In genomic region chr2:164437710-164438109, GRCm38 (mm10) we compare ENCODE assay signal across 14 mouse cellular contexts. TPM values are rescaled to one million over a fixed set of nuclear protein-coding genes. Genes with fewer than 3 reads are reported as not detected.
DNase-seq lines count a peak whose midpoint lies in the region; ATAC-seq and TF ChIP-seq lines count a peak whose summit lies in the region.
"Had no signal": no experiment of that assay in that cellular context is flagged by ENCODE, and none has a peak within 500 bp of the region (broad histone marks: within the 10 kb centered on the region; RNA-seq: fewer than 3 reads in every experiment).

No protein-coding gene starts in this region.

- H3K4me2 ChIP-seq in kidney, embryonic 16.5 days (replicated peaks; ENCODE audit: low read depth, low read length) = peak overlapping the region; percentile 45
- H3K4me2 ChIP-seq in liver, postnatal 0 days (ENCODE audit: low read depth, low read length) = peak overlapping the region; percentile 63

- TF ChIP-seq CTCF in gastrocnemius, adult 2 months (IDR thresholded peaks at IDR 0.05) = no peak
- no peak for TF ChIP-seq CTCF in embryonic fibroblast, embryonic 13.5 days (IDR thresholded peaks at IDR 0.05; ENCODE audit: borderline replicate concordance, insufficient read depth, low read length)
- no peak for TF ChIP-seq CTCF in liver, postnatal 0 days (IDR thresholded peaks at IDR 0.05; ENCODE audit: low read depth)

- peak overlapping the region; percentile 55 for H3K4me3 ChIP-seq in gastrocnemius, adult 2 months
- no peak overlapping the region for H3K4me3 ChIP-seq in embryonic fibroblast, embryonic 13.5 days (ENCODE audit: insufficient read depth, low read length)
- 0 out of 2 replicates have a peak overlapping the region, but pooled peaks have one; percentile 16 for H3K4me3 ChIP-seq in kidney, embryonic 16.5 days (ENCODE audit: low read length)
- peak overlapping the region; percentile 36 for H3K4me3 ChIP-seq in liver, postnatal 0 days (ENCODE audit: low read depth, low read length)

- ATAC-seq in kidney, embryonic 16.5 days (ENCODE audit: low FRiP score, low TSS enrichment) = peak; percentile 22; the same call in 1 of the 2 replicates
- ATAC-seq in liver, postnatal 0 days = no peak
- ATAC-seq: forebrain, embryonic 14.5 days had no signal

- no peak for TF ChIP-seq POLR2A in embryonic fibroblast, embryonic 13.5 days (IDR thresholded peaks at IDR 0.05; ENCODE audit: low read depth, low read length)

- no peak overlapping the region for H3K9ac ChIP-seq in kidney, embryonic 16.5 days (replicated peaks; ENCODE audit: low read length)
- H3K9ac ChIP-seq in liver, postnatal 0 days (replicated peaks) = no peak overlapping the region

- TF ChIP-seq EP300 in liver, postnatal 0 days (IDR thresholded peaks at IDR 0.05; ENCODE audit: low read depth) = no peak

- peaks cover 23% of the 10 kb centered on the region for H3K4me1 ChIP-seq in embryonic fibroblast, embryonic 13.5 days (ENCODE audit: control insufficient read depth, insufficient read depth, low read length)
- peaks cover 88% of the 10 kb centered on the region for H3K4me1 ChIP-seq in kidney, embryonic 16.5 days (ENCODE audit: insufficient read depth, low read length)
- peaks cover 25% of the 10 kb centered on the region for H3K4me1 ChIP-seq in liver, postnatal 0 days (ENCODE audit: insufficient read depth)

- intact Hi-C loops in gastrocnemius, adult 2 months (cut with DNase I) = no loop called here

- DNase-seq in gastrocnemius, adult 2 months = no peak
- no peak for DNase-seq in gastrocnemius, postnatal 10 days
- DNase-seq in liver, postnatal 0 days = no peak
- DNase-seq in urinary bladder, adult 2 months (ENCODE audit: low spot score) = no peak
- no peak for DNase-seq in c-Kit-positive CD71-positive TER-119-positive erythroid progenitor cells, embryonic 14.5 days (ENCODE audit: low spot score)
- DNase-seq in spleen, postnatal 4 days (ENCODE audit: low spot score in 2 of 2) = no peak
- DNase-seq: cerebellum, adult 8-10 months; heart, postnatal 10 days; thymus, adult 2 months had no signal

- H3K27ac ChIP-seq in gastrocnemius, adult 2 months = peak overlapping the region; percentile 97
- peak overlapping the region; percentile 78 for H3K27ac ChIP-seq in embryonic fibroblast, embryonic 13.5 days (ENCODE audit: insufficient read depth, low read length)
- peak overlapping the region; percentile 95 for H3K27ac ChIP-seq in kidney, embryonic 16.5 days (ENCODE audit: low read length)
- H3K27ac ChIP-seq in liver, postnatal 0 days (ENCODE audit: low read depth) = peak overlapping the region; percentile 50

- H3K27me3 ChIP-seq in kidney, embryonic 16.5 days (ENCODE audit: insufficient read depth, low read length) = no peaks in the 10 kb centered on the region
- H3K27me3 ChIP-seq in liver, postnatal 0 days (ENCODE audit: insufficient read depth, low read length) = 0 out of 2 replicates have a peak, but pooled peaks cover 6% of the 10 kb centered on the region

- H3K36me3 ChIP-seq in kidney, embryonic 16.5 days (ENCODE audit: insufficient read depth, low read length) = no peaks in the 10 kb centered on the region
- peaks cover 2% of the 10 kb centered on the region for H3K36me3 ChIP-seq in liver, postnatal 0 days (replicated peaks; ENCODE audit: insufficient read depth, low read length)

- WGBS in kidney, embryonic 16.5 days = 19% methylated on average over 6 of the region's 6 CpGs
- 43% methylated on average over 6 of the region's 6 CpGs for WGBS in liver, postnatal 0 days (ENCODE audit: insufficient replicate concordance)

- no peaks in the 10 kb centered on the region for H3K9me3 ChIP-seq in kidney, embryonic 16.5 days (ENCODE audit: low read length)
- no peaks in the 10 kb centered on the region for H3K9me3 ChIP-seq in liver, postnatal 0 days (ENCODE audit: low read length)

RNA-seq across cellular contexts. Expression of gene Sdc4, which starts 6.0 kb away (rescaled TPM):
- total RNA-seq in gastrocnemius, adult 2 months (2021) = 10 to 100 TPM; 39.8 to 95.4 TPM
- 10 to 100 TPM; 52.5 TPM for total RNA-seq in gastrocnemius, postnatal 10 days (2021)
- polyA plus RNA-seq in embryonic fibroblast, embryonic 13.5 days (2011; ENCODE audit: insufficient read length, low read depth, missing spikeins) = 242 and 248 TPM in 2 replicates
- 204 and 209 TPM in 2 replicates for polyA plus RNA-seq in kidney, embryonic 16.5 days (2015; fragmentation: Nextera tagmentation; extraction: Ambion mirVana)
- polyA plus RNA-seq in liver, postnatal 0 days (2015; fragmentation: Nextera tagmentation; extraction: Ambion mirVana) = 194 and 208 TPM in 2 replicates
- 150 and 162 TPM in 2 replicates for polyA plus RNA-seq in urinary bladder, adult 2 months (2012; rRNA removed)

RNA-seq across cellular contexts. Expression of gene Sys1, which starts 19.1 kb away (rescaled TPM):
- total RNA-seq in gastrocnemius, adult 2 months (2021) = 10 to 100 TPM; 21.7 to 24.7 TPM
- total RNA-seq in gastrocnemius, postnatal 10 days (2021) = 10 to 100 TPM; 16.8 to 18.4 TPM
- 23.1 and 23.6 TPM in 2 replicates for polyA plus RNA-seq in embryonic fibroblast, embryonic 13.5 days (2011; ENCODE audit: insufficient read length, low read depth, missing spikeins)
- 65.9 and 67.0 TPM in 2 replicates for polyA plus RNA-seq in kidney, embryonic 16.5 days (2015; fragmentation: Nextera tagmentation; extraction: Ambion mirVana)
- polyA plus RNA-seq in liver, postnatal 0 days (2015; fragmentation: Nextera tagmentation; extraction: Ambion mirVana) = 43.5 and 46.2 TPM in 2 replicates
- polyA plus RNA-seq in urinary bladder, adult 2 months (2012; rRNA removed) = 38.9 and 45.9 TPM in 2 replicates

RNA-seq across cellular contexts. Expression of gene Gm20458, which starts 23.1 kb away (rescaled TPM):
- 1 to 10 TPM; 7.6 to 9.4 TPM for total RNA-seq in gastrocnemius, adult 2 months (2021)
- total RNA-seq in gastrocnemius, postnatal 10 days (2021) = 1 to 10 TPM in 1 of 2 experiments, not detected in 1; 3.3 TPM
- polyA plus RNA-seq in embryonic fibroblast, embryonic 13.5 days (2011; ENCODE audit: insufficient read length, low read depth, missing spikeins) = 4.1 and 5.8 TPM in 2 replicates
- 8.1 and 14.0 TPM in 2 replicates for polyA plus RNA-seq in kidney, embryonic 16.5 days (2015; fragmentation: Nextera tagmentation; extraction: Ambion mirVana)
- 5.8 and 6.1 TPM in 2 replicates for polyA plus RNA-seq in liver, postnatal 0 days (2015; fragmentation: Nextera tagmentation; extraction: Ambion mirVana)
- polyA plus RNA-seq in urinary bladder, adult 2 months (2012; rRNA removed) = 3.0 and 4.4 TPM in 2 replicates
- total RNA-seq: neutrophil, adult 5-6 weeks had no signal

RNA-seq across cellular contexts. Expression of gene Matn4, which starts 32.8 kb away (rescaled TPM):
- total RNA-seq in gastrocnemius, adult 2 months (2021) = 1 to 10 TPM in 1 of 2 experiments, under 1 TPM in 1; 0.56 to 1.7 TPM
- 1 to 10 TPM; 5.8 to 7.8 TPM for total RNA-seq in gastrocnemius, postnatal 10 days (2021)
- polyA plus RNA-seq in embryonic fibroblast, embryonic 13.5 days (2011; ENCODE audit: insufficient read length, low read depth, missing spikeins) = 0.18 and 3.1 TPM in 2 replicates
- 0.75 and 2.0 TPM in 2 replicates for polyA plus RNA-seq in kidney, embryonic 16.5 days (2015; fragmentation: Nextera tagmentation; extraction: Ambion mirVana)
- 0.18 and 0.25 TPM in 2 replicates for polyA plus RNA-seq in liver, postnatal 0 days (2015; fragmentation: Nextera tagmentation; extraction: Ambion mirVana)
- polyA plus RNA-seq in urinary bladder, adult 2 months (2012; rRNA removed) = 3.1 and 3.4 TPM in 2 replicates
- total RNA-seq: neutrophil, adult 5-6 weeks had no signal

RNA-seq across cellular contexts. Expression of gene Rbpjl, which starts 34.8 kb away (rescaled TPM):
- not detected for total RNA-seq in gastrocnemius, adult 2 months (2021)
- under 1 TPM; 0.05 to 0.07 TPM for total RNA-seq in gastrocnemius, postnatal 10 days (2021)
- not detected in 2 replicates for polyA plus RNA-seq in embryonic fibroblast, embryonic 13.5 days (2011; ENCODE audit: insufficient read length, low read depth, missing spikeins)
- polyA plus RNA-seq in kidney, embryonic 16.5 days (2015; fragmentation: Nextera tagmentation; extraction: Ambion mirVana) = 0.06 and 0.29 TPM in 2 replicates
- polyA plus RNA-seq in liver, postnatal 0 days (2015; fragmentation: Nextera tagmentation; extraction: Ambion mirVana) = not detected in 2 replicates
- polyA plus RNA-seq in urinary bladder, adult 2 months (2012; rRNA removed) = 0.01 TPM in 1 of 2 replicates, not detected in the other
- total RNA-seq: heart, postnatal 10 days had no signal
- polyA plus RNA-seq: embryonic facial prominence, embryonic 11.5 days; forebrain, embryonic 14.5 days had no signal
